Mouse (Mus musculus) hindbrain, embryonic 13.5 days (tissue): Measurements from ENCODE around the gene Sorl1. TPM values are rescaled to one million over a fixed set of nuclear protein-coding genes. Genes with fewer than 3 reads are reported as not detected.

ENCODE experiments used
- ATAC-seq: fragments of 200-750 bp; cut with Nextera tagmentation; 2 replicates; pipeline ENCODE4 v1.8.0; 2017; ENCODE audit warnings: moderate TSS enrichment; ENCODE audit not compliant: low FRiP score
- H3K27ac ChIP-seq: fragments of 300-500 bp; sonication (generic); 2 replicates; pipeline ENCODE4 v1.5.1; 2015; ENCODE audit warnings: inconsistent platforms, mild to moderate bottlenecking, moderate library complexity
- H3K27me3 ChIP-seq: fragments of 300-500 bp; sonication (generic); 2 replicates; pipeline ENCODE4 v1.6.1; 2015; ENCODE audit warnings: mild to moderate bottlenecking, inconsistent platforms
- H3K36me3 ChIP-seq: fragments of 300-500 bp; sonication (generic); 2 replicates; pipeline ENCODE4 v1.6.1; 2015; ENCODE audit warnings: mild to moderate bottlenecking, inconsistent platforms
- H3K4me1 ChIP-seq: fragments of 300-500 bp; sonication (generic); replicated peaks from 2 replicates; pipeline ENCODE4 v1.6.1; 2015; ENCODE audit warnings: inconsistent platforms
- H3K4me2 ChIP-seq: fragments of 300-500 bp; sonication (generic); 2 replicates; pipeline ENCODE4 v1.6.1; 2015; ENCODE audit warnings: inconsistent platforms, mild to moderate bottlenecking, moderate library complexity
- H3K4me3 ChIP-seq: fragments of 300-500 bp; sonication (generic); 2 replicates; pipeline ENCODE4 v1.5.1; 2015; ENCODE audit warnings: mild to moderate bottlenecking, inconsistent platforms
- H3K9ac ChIP-seq: fragments of 300-500 bp; sonication (generic); 2 replicates; pipeline ENCODE4 v1.6.1; 2015; ENCODE audit warnings: mild to moderate bottlenecking, inconsistent platforms
- H3K9me3 ChIP-seq: fragments of 300-500 bp; sonication (generic); 2 replicates; pipeline ENCODE4 v1.6.1; 2016; ENCODE audit warnings: inconsistent platforms
- WGBS: fragments of 180-500 bp; shearing (Covaris S2); methylation state at CpG from one replicate; pipeline ENCODE4 v1.1.7; 2015; 5-methylcytosine and 5-hydroxymethylcytosine counted together
- polyA plus RNA-seq: library from polyadenylated mRNA; unstranded; fragments of >200 nt; fragmentation: Nextera tagmentation; extraction: Ambion mirVana; gene quantifications from 2 replicates; pipeline ENCODE4 v1.2.1, GENCODE M21; 2015

The Sorl1 gene
- polyA plus RNA-seq, 1 experiment from 2014 or later: 12.8 TPM

GRCm38 (mm10) chr9:42116418-42117056 is 7.6 kb downstream of the Sorl1 start:
- H3K36me3 ChIP-seq: no peaks in the 10 kb centered on the region
- H3K4me1 ChIP-seq: peaks cover 70% of the 10 kb centered on the region
- peak overlapping the region; percentile 91 for H3K27ac ChIP-seq
- peak overlapping the region; percentile 53 for H3K9ac ChIP-seq
- H3K27me3 ChIP-seq: no peaks in the 10 kb centered on the region
- peak overlapping the region; percentile 30 for H3K4me2 ChIP-seq
- WGBS: 61% methylated on average over 10 of the region's 10 CpGs
- peak; percentile 65 for ATAC-seq
- H3K9me3 ChIP-seq: no peaks in the 10 kb centered on the region
- H3K4me3 ChIP-seq: no peak overlapping the region

- WGBS: 91% methylated on average over 7 of the region's 7 CpGs
- Histone ChIP-seq H3K4me1 (peaks cover 73% of the 10 kb centered on the region), H3K27me3 (no peaks in the 10 kb centered on the region), H3K4me2 (no peak overlapping the region), H3K4me3 (no peak overlapping the region), H3K9me3 (no peaks in the 10 kb centered on the region), H3K27ac (peak overlapping the region; percentile 91; the same call in 1 of the 2 replicates), H3K36me3 (no peaks in the 10 kb centered on the region), H3K9ac (no peak overlapping the region)
- ATAC-seq: no peak
These were observed 9.0 kb downstream of the Sorl1 start for GRCm38 (mm10) chr9:42115078-42115477.

GRCm38 (mm10) chr9:42113316-42113715 is 10.8 kb downstream of the Sorl1 start:
- Histone ChIP-seq H3K4me1 (peaks cover 67% of the 10 kb centered on the region), H3K27me3 (no peaks in the 10 kb centered on the region), H3K36me3 (no peaks in the 10 kb centered on the region), H3K9ac (no peak overlapping the region), H3K4me2 (no peak overlapping the region), H3K27ac (no peak overlapping the region), H3K9me3 (no peaks in the 10 kb centered on the region), H3K4me3 (no peak overlapping the region)
- 95% methylated on average over 5 of the region's 5 CpGs for WGBS
- no peak for ATAC-seq

GRCm38 (mm10) chr9:42112691-42113090 is 11.4 kb downstream of the Sorl1 start:
- Histone ChIP-seq H3K9ac (no peak overlapping the region), H3K4me3 (no peak overlapping the region), H3K27ac (no peak overlapping the region), H3K4me1 (peaks cover 63% of the 10 kb centered on the region), H3K36me3 (no peaks in the 10 kb centered on the region), H3K27me3 (no peaks in the 10 kb centered on the region), H3K9me3 (no peaks in the 10 kb centered on the region), H3K4me2 (no peak overlapping the region)
- WGBS: 92% methylated on average over 6 of the region's 6 CpGs
- no peak for ATAC-seq

GRCm38 (mm10) chr9:42111256-42111655 is 12.8 kb downstream of the Sorl1 start:
- no peaks in the 10 kb centered on the region for H3K9me3 ChIP-seq
- no peaks in the 10 kb centered on the region for H3K27me3 ChIP-seq
- H3K36me3 ChIP-seq: 0 out of 2 replicates have a peak, but pooled peaks cover under 1% of the 10 kb centered on the region
- no peak overlapping the region for H3K4me3 ChIP-seq
- no peak for ATAC-seq
- H3K27ac ChIP-seq: 0 out of 2 replicates have a peak overlapping the region, but pooled peaks have one; percentile 20
- H3K4me2 ChIP-seq: no peak overlapping the region
- 82% methylated on average over 7 of the region's 7 CpGs for WGBS
- peaks cover 49% of the 10 kb centered on the region for H3K4me1 ChIP-seq
- no peak overlapping the region for H3K9ac ChIP-seq

GRCm38 (mm10) chr9:42109837-42110451 is 14.2 kb downstream of the Sorl1 start:
- Histone ChIP-seq H3K36me3 (0 out of 2 replicates have a peak, but pooled peaks cover 5% of the 10 kb centered on the region), H3K4me2 (no peak overlapping the region), H3K4me3 (no peak overlapping the region), H3K27me3 (no peaks in the 10 kb centered on the region), H3K9ac (peak overlapping the region; percentile 15; the same call in 1 of the 2 replicates), H3K4me1 (peaks cover 37% of the 10 kb centered on the region), H3K9me3 (no peaks in the 10 kb centered on the region), H3K27ac (peak overlapping the region; percentile 73)
- WGBS: 50% methylated on average over 9 of the region's 9 CpGs
- 0 out of 2 replicates have a peak, but pooled peaks have one; percentile 39 for ATAC-seq

GRCm38 (mm10) chr9:42109131-42109530 is 15.0 kb downstream of the Sorl1 start:
- 67% methylated on average over 5 of the region's 5 CpGs for WGBS
- Histone ChIP-seq H3K9me3 (no peaks in the 10 kb centered on the region), H3K27ac (peak overlapping the region; percentile 73; the same call in 1 of the 2 replicates)

GRCm38 (mm10) chr9:42108369-42108951 is 15.6 kb downstream of the Sorl1 start:
- no peak for ATAC-seq
- Histone ChIP-seq H3K9me3 (no peaks in the 10 kb centered on the region), H3K36me3 (peaks cover 5% of the 10 kb centered on the region), H3K9ac (no peak overlapping the region), H3K27ac (no peak overlapping the region), H3K27me3 (no peaks in the 10 kb centered on the region), H3K4me1 (peaks cover 30% of the 10 kb centered on the region), H3K4me2 (no peak overlapping the region), H3K4me3 (no peak overlapping the region)
- WGBS: 58% methylated on average over 6 of the region's 6 CpGs

More at GRCm38 (mm10) chr9:42109131-42109530, 15.0 kb downstream of the Sorl1 start:
- no peak overlapping the region for H3K4me3 ChIP-seq
- H3K4me2 ChIP-seq: no peak overlapping the region
- no peak overlapping the region for H3K9ac ChIP-seq
- ATAC-seq: no peak
- peaks cover 5% of the 10 kb centered on the region; the same call in 1 of the 2 replicates for H3K36me3 ChIP-seq
- no peaks in the 10 kb centered on the region for H3K27me3 ChIP-seq
- peaks cover 30% of the 10 kb centered on the region for H3K4me1 ChIP-seq

GRCm38 (mm10) chr9:42107062-42107461 is 17.0 kb downstream of the Sorl1 start:
- H3K9me3 ChIP-seq: no peaks in the 10 kb centered on the region
- H3K36me3 ChIP-seq: peaks cover 7% of the 10 kb centered on the region
- no peak overlapping the region for H3K4me3 ChIP-seq
- H3K4me1 ChIP-seq: peaks cover 30% of the 10 kb centered on the region
- WGBS: 91% methylated on average over 10 of the region's 10 CpGs
- H3K27ac ChIP-seq: no peak overlapping the region
- no peaks in the 10 kb centered on the region for H3K27me3 ChIP-seq
- no peak for ATAC-seq
- H3K9ac ChIP-seq: no peak overlapping the region
- H3K4me2 ChIP-seq: no peak overlapping the region

GRCm38 (mm10) chr9:42106305-42106704 is 17.8 kb downstream of the Sorl1 start:
- H3K27ac ChIP-seq: no peak overlapping the region
- H3K4me1 ChIP-seq: peaks cover 22% of the 10 kb centered on the region
- 85% methylated on average over 7 of the region's 7 CpGs for WGBS
- peaks cover 7% of the 10 kb centered on the region for H3K36me3 ChIP-seq
- no peak overlapping the region for H3K4me2 ChIP-seq
- H3K4me3 ChIP-seq: no peak overlapping the region
- no peaks in the 10 kb centered on the region for H3K9me3 ChIP-seq
- no peaks in the 10 kb centered on the region for H3K27me3 ChIP-seq
- no peak for ATAC-seq
- no peak overlapping the region for H3K9ac ChIP-seq

- Histone ChIP-seq H3K9ac (no peak overlapping the region), H3K27me3 (no peaks in the 10 kb centered on the region), H3K4me2 (no peak overlapping the region), H3K9me3 (no peaks in the 10 kb centered on the region), H3K4me1 (peaks cover 19% of the 10 kb centered on the region), H3K36me3 (peaks cover 9% of the 10 kb centered on the region), H3K27ac (no peak overlapping the region), H3K4me3 (no peak overlapping the region)
- ATAC-seq: no peak
- WGBS: 93% methylated on average over 7 of the region's 7 CpGs
These were observed 20.6 kb downstream of the Sorl1 start for GRCm38 (mm10) chr9:42103546-42103945.

GRCm38 (mm10) chr9:42102013-42102412 is 22.1 kb downstream of the Sorl1 start:
- peaks cover 19% of the 10 kb centered on the region for H3K4me1 ChIP-seq

More at GRCm38 (mm10) chr9:42102013-42102412, 22.1 kb downstream of the Sorl1 start:
- Histone ChIP-seq H3K36me3 (peaks cover 11% of the 10 kb centered on the region), H3K9me3 (no peaks in the 10 kb centered on the region), H3K4me3 (no peak overlapping the region), H3K9ac (no peak overlapping the region), H3K4me2 (no peak overlapping the region), H3K27ac (no peak overlapping the region), H3K27me3 (no peaks in the 10 kb centered on the region)
- WGBS: 92% methylated on average over 6 of the region's 6 CpGs
- ATAC-seq: no peak
